Mouse (Mus musculus): ENCODE results near the gene Htr5a. TPM values are rescaled to one million over a fixed set of nuclear protein-coding genes. Genes with fewer than 3 reads are reported as not detected.

The Htr5a gene
- total RNA-seq (2014; fragmentation: Nextera tagmentation) (not detected in 2 replicates), total RNA-seq (2017) (not detected in 2 replicates)

GRCm38 (mm10) chr5:27841701-27842295 lies at the start of gene Htr5a:
Gene Htr5a, plus strand, starts transcription at chr5:27842149.
- no peak for ATAC-seq (replicated peaks; ENCODE audit: low FRiP score, low TSS enrichment, poor library complexity, severe bottlenecking)

GRCm38 (mm10) chr5:27792173-27792470 lies 49.8 kb upstream of the Htr5a start:
- no peak for ATAC-seq (replicated peaks; ENCODE audit: low FRiP score, low TSS enrichment, poor library complexity, severe bottlenecking)

DNA sequence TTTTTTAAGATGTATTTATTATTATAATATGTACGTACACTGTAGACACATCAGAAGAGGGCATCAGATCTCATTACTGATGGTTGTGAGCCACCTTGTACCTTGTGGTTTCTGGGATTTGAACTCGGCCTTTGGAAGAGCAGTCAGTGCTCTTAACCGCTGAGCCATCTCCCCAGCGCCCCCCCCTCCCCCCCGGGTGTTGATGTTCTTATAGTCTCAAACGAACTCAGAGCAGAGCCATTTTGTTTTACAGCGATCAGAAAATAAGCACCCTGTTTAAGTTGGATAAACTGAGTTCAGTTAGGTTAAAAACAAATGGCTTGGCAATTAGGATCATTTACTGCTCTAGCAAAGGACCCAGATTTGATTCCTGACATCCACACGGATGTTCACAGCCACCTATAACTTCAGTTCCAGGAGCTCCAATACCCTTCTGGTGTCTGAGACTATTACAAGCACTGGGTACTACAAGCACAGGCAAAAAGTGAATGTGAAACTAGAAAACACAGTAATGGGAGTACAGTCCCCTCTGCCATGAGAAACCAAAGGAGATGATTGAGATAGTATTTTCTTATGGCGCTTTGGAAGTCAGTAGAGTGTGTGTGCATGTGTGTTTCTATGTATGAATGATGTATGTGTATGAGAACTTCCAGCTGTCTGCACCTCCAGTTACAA lies 49.3 kb upstream of the Htr5a start:
- ATAC-seq (replicated peaks; ENCODE audit: low FRiP score, low TSS enrichment, poor library complexity, severe bottlenecking), result no peak

GRCm38 (mm10) chr5:27793923-27794322 lies 48.0 kb upstream of the Htr5a start:
- ATAC-seq (replicated peaks; ENCODE audit: low FRiP score, low TSS enrichment, poor library complexity, severe bottlenecking), result peak; percentile 58

- no peak for ATAC-seq (replicated peaks; ENCODE audit: low FRiP score, low TSS enrichment, poor library complexity, severe bottlenecking)
Measured at GRCm38 (mm10) chr5:27814282-27814681, 27.7 kb upstream of the Htr5a start.

DNA sequence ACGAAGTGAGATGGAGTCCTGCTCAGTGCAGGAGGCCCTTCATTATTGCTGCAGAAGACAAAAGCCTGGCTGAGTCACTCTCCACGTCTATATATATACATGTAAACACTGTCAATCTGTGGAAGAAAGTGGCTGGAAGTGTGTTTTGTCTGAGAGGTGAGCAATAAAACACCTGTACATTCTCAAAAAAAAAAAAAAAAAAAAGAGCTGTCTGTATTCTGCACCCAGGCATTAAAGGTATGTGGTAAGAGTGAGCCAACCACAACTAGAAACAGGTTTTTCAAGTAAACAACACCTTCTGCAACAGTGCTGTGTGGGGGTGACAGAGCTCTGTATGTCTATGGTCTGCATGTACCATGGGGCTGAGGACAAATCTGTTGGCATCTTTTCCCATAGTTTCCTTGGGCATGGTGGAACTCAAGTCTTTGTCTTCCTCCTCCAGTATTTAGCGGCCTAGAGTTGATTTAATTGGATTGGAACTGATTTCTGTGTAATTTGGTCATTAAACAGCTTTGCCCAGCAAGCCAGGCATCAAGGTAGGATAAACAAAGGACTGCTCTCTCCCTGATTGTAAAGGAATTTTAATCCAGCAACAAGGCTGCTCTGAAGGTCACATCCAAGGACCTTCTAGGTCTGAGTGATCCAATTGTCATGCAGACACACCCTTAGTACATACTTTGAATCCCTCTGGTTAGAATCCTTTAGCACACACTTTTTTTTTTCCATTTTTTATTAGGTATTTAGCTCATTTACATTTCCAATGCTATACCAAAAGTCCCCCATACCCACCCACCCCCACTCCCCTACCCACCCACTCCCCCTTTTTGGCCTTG lies 22.9 kb upstream of the Htr5a start:
- ATAC-seq (replicated peaks; ENCODE audit: low FRiP score, low TSS enrichment, poor library complexity, severe bottlenecking), result no peak

- no peak for ATAC-seq (replicated peaks; ENCODE audit: low FRiP score, low TSS enrichment, poor library complexity, severe bottlenecking)
Measured at GRCm38 (mm10) chr5:27821161-27821560, 20.8 kb upstream of the Htr5a start.

- no peak for ATAC-seq (replicated peaks; ENCODE audit: low FRiP score, low TSS enrichment, poor library complexity, severe bottlenecking)
Measured at GRCm38 (mm10) chr5:27827971-27828370, 14.0 kb upstream of the Htr5a start.

DNA sequence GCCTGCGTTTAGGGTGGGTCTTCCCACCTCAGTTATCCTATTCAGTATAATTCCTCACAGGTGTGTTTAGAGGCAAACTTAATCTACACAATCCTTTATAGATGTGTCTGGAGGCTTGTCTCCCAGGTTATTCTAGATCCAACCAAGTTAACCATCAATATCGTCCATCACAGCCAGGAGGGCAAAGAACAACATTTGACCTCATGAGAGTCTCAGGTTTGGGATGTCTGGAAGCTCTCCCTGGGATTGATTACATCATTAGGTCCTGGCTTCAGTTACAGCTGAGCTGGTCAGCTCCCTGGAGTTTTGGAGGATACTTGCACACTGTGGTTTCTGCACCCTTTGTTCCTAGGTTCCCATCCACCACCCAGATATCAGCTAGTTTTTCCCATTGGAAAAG lies 6.9 kb upstream of the Htr5a start:
- ATAC-seq (replicated peaks; ENCODE audit: low FRiP score, low TSS enrichment, poor library complexity, severe bottlenecking), result no peak

GRCm38 (mm10) chr5:27838061-27838460 lies 3.9 kb upstream of the Htr5a start:
- no peak for ATAC-seq (replicated peaks; ENCODE audit: low FRiP score, low TSS enrichment, poor library complexity, severe bottlenecking)

GRCm38 (mm10) chr5:27842671-27843320 lies 847 bp downstream of the Htr5a start:
- no peak for ATAC-seq (replicated peaks; ENCODE audit: low FRiP score, low TSS enrichment, poor library complexity, severe bottlenecking)

DNA sequence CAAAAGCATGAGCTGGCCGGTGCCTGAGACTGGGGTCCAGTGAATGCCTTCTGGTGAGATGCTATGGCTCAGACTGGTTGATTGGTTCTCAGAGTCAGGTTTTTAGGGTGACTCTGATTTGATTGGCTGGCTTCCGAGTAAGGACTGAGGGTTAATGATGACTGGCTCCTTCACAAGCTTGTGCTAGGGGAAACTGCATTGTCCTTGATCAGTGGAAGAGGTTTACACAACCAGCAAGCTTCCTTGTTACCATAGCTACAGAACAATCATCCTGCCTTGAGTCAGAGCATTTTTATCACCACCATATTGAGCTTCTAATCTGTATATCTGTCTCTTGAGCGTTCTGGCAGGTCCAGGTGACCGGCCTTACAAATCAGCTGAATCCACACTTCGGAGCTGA lies 5.0 kb downstream of the Htr5a start:
- ATAC-seq (replicated peaks; ENCODE audit: low FRiP score, low TSS enrichment, poor library complexity, severe bottlenecking), result no peak

DNA sequence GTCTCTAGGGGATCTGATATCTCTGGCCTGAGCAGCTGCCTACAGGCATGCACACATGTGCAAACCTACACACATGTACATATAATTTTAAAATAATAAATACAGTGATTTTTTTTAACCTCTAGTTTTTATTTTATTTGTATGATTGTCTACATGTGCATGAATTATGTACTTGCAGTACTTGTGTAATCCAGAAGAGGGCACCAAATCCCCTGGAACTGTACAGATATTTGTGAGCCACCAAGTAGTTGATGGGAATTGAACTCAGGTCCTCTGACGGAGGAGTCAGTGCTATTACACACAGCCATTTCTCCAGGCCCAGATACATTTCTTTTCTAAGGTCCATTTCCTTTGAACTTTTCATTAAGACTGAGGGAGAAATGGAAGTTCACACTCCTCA lies 12.3 kb downstream of the Htr5a start:
- ATAC-seq (replicated peaks; ENCODE audit: low FRiP score, low TSS enrichment, poor library complexity, severe bottlenecking), result no peak

DNA sequence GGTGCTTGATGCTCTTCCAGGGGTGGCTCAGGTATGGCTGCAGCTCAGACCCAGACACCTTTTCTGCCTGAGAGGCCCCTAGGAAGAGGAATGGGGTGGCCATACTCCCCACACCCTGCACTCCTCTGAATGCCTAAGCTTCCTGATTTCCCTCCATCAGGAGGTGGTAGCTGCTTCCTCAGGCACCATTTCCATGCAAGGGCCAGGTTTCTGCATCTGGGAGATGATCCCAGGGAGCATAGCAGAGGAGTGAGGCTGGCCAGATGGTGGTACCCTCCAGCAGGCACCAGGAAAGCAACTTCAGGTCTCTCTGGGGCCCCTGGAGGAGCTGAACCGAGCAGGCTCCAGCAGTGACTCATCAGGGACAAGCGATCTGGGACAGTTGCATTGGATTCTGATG lies 13.8 kb downstream of the Htr5a start:
- no peak for ATAC-seq (replicated peaks; ENCODE audit: low FRiP score, low TSS enrichment, poor library complexity, severe bottlenecking)

- ATAC-seq (replicated peaks; ENCODE audit: low FRiP score, low TSS enrichment, poor library complexity, severe bottlenecking), result no peak
Measured at GRCm38 (mm10) chr5:27873240-27874082, 31.5 kb downstream of the Htr5a start.

DNA sequence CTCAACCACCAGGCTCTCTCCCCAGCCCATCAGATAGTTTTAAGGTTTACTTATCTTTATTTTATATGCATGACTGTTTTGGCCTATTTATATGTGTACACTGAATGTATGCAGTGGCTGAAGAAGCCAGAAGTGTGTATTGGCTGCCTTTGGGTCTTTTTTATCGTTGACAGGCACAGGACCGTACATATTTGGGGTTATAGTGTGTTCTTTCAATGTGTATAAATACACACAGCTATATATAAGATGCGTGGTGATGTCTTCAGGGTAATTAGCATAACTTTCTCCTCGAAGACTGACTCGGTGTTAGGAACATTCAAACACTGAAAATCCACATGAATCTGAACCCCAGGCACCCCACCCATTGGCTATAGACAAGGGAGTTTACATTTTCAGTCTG lies 32.3 kb downstream of the Htr5a start:
- ATAC-seq (replicated peaks; ENCODE audit: low FRiP score, low TSS enrichment, poor library complexity, severe bottlenecking), result no peak

DNA sequence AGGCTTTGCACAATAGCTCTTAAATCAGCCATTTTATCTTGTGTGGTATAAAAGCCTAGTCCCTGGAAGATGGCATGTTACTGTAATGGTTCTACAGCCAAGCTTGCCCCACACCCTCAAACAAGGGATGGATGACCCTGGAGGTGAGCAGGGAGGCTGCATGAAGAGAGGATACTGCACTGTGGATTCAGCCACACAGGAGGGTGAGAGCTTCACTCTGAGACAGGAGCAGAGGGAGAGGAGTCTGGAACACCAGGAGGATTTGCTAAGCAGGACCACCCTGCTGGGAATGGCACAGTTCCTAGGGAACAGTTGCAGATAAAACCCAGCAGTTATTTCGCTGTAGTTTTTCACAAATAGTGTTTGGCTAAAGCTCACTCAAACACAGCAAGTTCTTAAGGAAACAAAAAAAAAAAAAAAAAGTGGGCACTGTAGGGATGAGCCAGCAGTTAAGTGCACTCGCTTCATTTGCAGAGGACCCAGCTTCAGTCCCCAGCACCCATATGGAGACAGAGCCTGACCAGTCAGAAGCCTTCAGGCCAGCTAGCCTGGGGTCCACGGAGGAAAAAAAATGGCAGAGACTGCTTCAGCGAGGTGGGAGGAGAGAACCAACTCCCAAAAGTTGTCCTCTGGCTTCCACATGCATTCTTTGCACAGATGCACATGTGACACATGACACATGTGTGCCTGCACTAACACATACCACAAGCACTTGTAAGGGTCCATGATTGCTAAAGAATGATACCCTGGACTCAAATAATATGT lies 33.6 kb downstream of the Htr5a start:
- no peak for ATAC-seq (replicated peaks; ENCODE audit: low FRiP score, low TSS enrichment, poor library complexity, severe bottlenecking)

DNA sequence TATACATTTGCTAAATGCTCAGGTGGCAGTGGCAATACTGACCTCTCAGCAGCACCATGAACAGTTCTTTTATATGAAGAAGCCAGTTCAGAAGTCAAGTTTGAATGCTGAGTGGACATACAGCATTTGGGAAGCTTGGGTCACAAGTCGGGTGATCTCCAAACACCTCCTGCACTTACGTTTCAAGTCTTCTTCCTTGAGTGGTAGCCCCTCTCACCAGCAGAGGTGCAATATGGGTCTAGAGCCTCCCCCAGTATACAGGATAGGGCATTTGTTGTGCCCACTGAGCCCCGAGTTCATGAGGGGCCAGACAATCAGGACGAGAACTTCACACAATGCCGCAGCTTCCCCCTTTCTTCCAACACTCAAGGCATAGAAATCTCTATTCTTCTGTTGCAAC lies 36.4 kb downstream of the Htr5a start:
- ATAC-seq (replicated peaks; ENCODE audit: low FRiP score, low TSS enrichment, poor library complexity, severe bottlenecking), result no peak

GRCm38 (mm10) chr5:27879726-27880125 lies 37.8 kb downstream of the Htr5a start:
- ATAC-seq (replicated peaks; ENCODE audit: low FRiP score, low TSS enrichment, poor library complexity, severe bottlenecking), result no peak

Data from megakaryocyte-erythroid progenitor cell, adult 5-6 weeks (primary cell).